ENCODE assay signal across 10 mouse cellular contexts in genomic region chr2:102002408-102002973, GRCm38 (mm10).
DNase-seq lines count a peak whose midpoint lies in the region; ATAC-seq and TF ChIP-seq lines count a peak whose summit lies in the region.
"Had no signal": no experiment of that assay in that cellular context is flagged by ENCODE, and none has a peak within 500 bp of the region (broad histone marks: within the 10 kb centered on the region; RNA-seq: fewer than 3 reads in every experiment).

No protein-coding gene starts in this region.

- no peak overlapping the region for H3K4me3 ChIP-seq in kidney, postnatal 0 days (replicated peaks; ENCODE audit: low read depth, low read length)
- H3K4me3 ChIP-seq in embryonic fibroblast, embryonic 13.5 days (ENCODE audit: insufficient read depth, low read length) = no peak overlapping the region
- no peak overlapping the region for H3K4me3 ChIP-seq in intestine, embryonic 15.5 days (replicated peaks)
- no peak overlapping the region for H3K4me3 ChIP-seq in neural tube, embryonic 14.5 days (ENCODE audit: low read depth, low read length)

- peaks cover 50% of the 10 kb centered on the region for H3K4me1 ChIP-seq in kidney, postnatal 0 days (replicated peaks; ENCODE audit: insufficient read depth, low read length)
- peaks cover 24% of the 10 kb centered on the region for H3K4me1 ChIP-seq in embryonic fibroblast, embryonic 13.5 days (ENCODE audit: control insufficient read depth, insufficient read depth, low read length)
- H3K4me1 ChIP-seq in intestine, embryonic 15.5 days (replicated peaks) = peaks cover 43% of the 10 kb centered on the region
- peaks cover 56% of the 10 kb centered on the region for H3K4me1 ChIP-seq in neural tube, embryonic 14.5 days (ENCODE audit: control insufficient read depth, insufficient read depth, low read length)

- ATAC-seq in kidney, postnatal 0 days (replicated peaks; ENCODE audit: low FRiP score, low read depth) = no peak
- peak; percentile 21; the same call in 1 of the 2 replicates for ATAC-seq in intestine, embryonic 15.5 days
- no peak; the same call in 1 of the 2 replicates for ATAC-seq in neural tube, embryonic 14.5 days (ENCODE audit: low read depth)

- no peak for TF ChIP-seq POLR2A in embryonic fibroblast, embryonic 13.5 days (IDR thresholded peaks at IDR 0.05; ENCODE audit: low read depth, low read length)

- no peak for DNase-seq in kidney, postnatal 0 days (ENCODE audit: low spot score)
- DNase-seq in kidney, adult 9 months = no peak
- DNase-seq in cerebellum, adult 8-10 months = no peak
- no peak for DNase-seq in cerebellum, adult 9-11 months
- DNase-seq in urinary bladder, postnatal 10 days (ENCODE audit: low spot score) = no peak
- DNase-seq: gastrocnemius, postnatal 36 days had no signal

- H3K36me3 ChIP-seq in kidney, postnatal 0 days (ENCODE audit: insufficient read depth, low read length) = no peaks in the 10 kb centered on the region
- no peaks in the 10 kb centered on the region for H3K36me3 ChIP-seq in intestine, embryonic 15.5 days
- no peaks in the 10 kb centered on the region for H3K36me3 ChIP-seq in neural tube, embryonic 14.5 days (ENCODE audit: control insufficient read depth, insufficient read depth, low read length)
- H3K36me3 ChIP-seq: G1E had no signal

- H3K9me3 ChIP-seq in kidney, postnatal 0 days (replicated peaks; ENCODE audit: low read length) = no peaks in the 10 kb centered on the region
- no peaks in the 10 kb centered on the region for H3K9me3 ChIP-seq in intestine, embryonic 15.5 days
- H3K9me3 ChIP-seq in neural tube, embryonic 14.5 days (ENCODE audit: control insufficient read depth, low read length) = no peaks in the 10 kb centered on the region
- H3K9me3 ChIP-seq: G1E had no signal

- TF ChIP-seq CTCF in kidney, postnatal 0 days (IDR thresholded peaks at IDR 0.05; ENCODE audit: low read depth) = no peak
- TF ChIP-seq CTCF in embryonic fibroblast, embryonic 13.5 days (IDR thresholded peaks at IDR 0.05; ENCODE audit: borderline replicate concordance, insufficient read depth, low read length) = no peak

- H3K27me3 ChIP-seq in kidney, postnatal 0 days (ENCODE audit: insufficient read depth, low read length) = no peaks in the 10 kb centered on the region
- no peaks in the 10 kb centered on the region for H3K27me3 ChIP-seq in intestine, embryonic 15.5 days (replicated peaks)
- no peaks in the 10 kb centered on the region for H3K27me3 ChIP-seq in neural tube, embryonic 14.5 days (ENCODE audit: control insufficient read depth, insufficient read depth, low read length)

- peak overlapping the region; percentile 4; the same call in 1 of the 2 replicates for H3K4me2 ChIP-seq in kidney, postnatal 0 days (ENCODE audit: low read length)
- 0 out of 2 replicates have a peak overlapping the region, but pooled peaks have one; percentile 17 for H3K4me2 ChIP-seq in intestine, embryonic 15.5 days (replicated peaks)
- peak overlapping the region; percentile 26; the same call in 1 of the 2 replicates for H3K4me2 ChIP-seq in neural tube, embryonic 14.5 days (ENCODE audit: low read depth, low read length)

- WGBS in kidney, postnatal 0 days = 50% methylated on average over 12 of the region's 12 CpGs
- WGBS in intestine, embryonic 15.5 days = 48% methylated on average over 12 of the region's 12 CpGs
- WGBS in neural tube, embryonic 14.5 days = 44% methylated on average over 12 of the region's 12 CpGs

- no peak overlapping the region for H3K9ac ChIP-seq in kidney, postnatal 0 days (ENCODE audit: low read depth, low read length)
- no peak overlapping the region for H3K9ac ChIP-seq in intestine, embryonic 15.5 days
- H3K9ac ChIP-seq in neural tube, embryonic 14.5 days (replicated peaks; ENCODE audit: low read depth, low read length) = 0 out of 2 replicates have a peak overlapping the region, but pooled peaks have one; percentile 21

- peak overlapping the region; percentile 55 for H3K27ac ChIP-seq in kidney, postnatal 0 days
- peak overlapping the region; percentile 5; the same call in 1 of the 2 replicates for H3K27ac ChIP-seq in embryonic fibroblast, embryonic 13.5 days (ENCODE audit: insufficient read depth, low read length)
- peak overlapping the region; percentile 74 for H3K27ac ChIP-seq in intestine, embryonic 15.5 days
- H3K27ac ChIP-seq in neural tube, embryonic 14.5 days (ENCODE audit: low read depth, low read length) = peak overlapping the region; percentile 90

Comparison
In these comparisons a context has a peak if more than half of its experiments do, and no peak if none do; other contexts are left out.
1. H3K27ac ChIP-seq: peak in every context shown above with its lines; median percentile 90 in neural tube, embryonic 14.5 days; 74 in intestine, embryonic 15.5 days; 55 in kidney, postnatal 0 days; 5 in embryonic fibroblast, embryonic 13.5 days.